Mouse (Mus musculus): Measurements from ENCODE around the gene Oxgr1.
A peak's percentile ranks its signal among the peaks of the same experiment; 100 is the strongest.

- TF ChIP-seq CTCF (IDR thresholded peaks at IDR 0.05) (peak; percentile 79), EP300 (IDR thresholded peaks at IDR 0.05) (no peak)
Measured at GRCm38 (mm10) chr14:120076192-120076591, 34.0 kb upstream of the Oxgr1 start.
